Comparison of ENCODE assay signal across 30 mouse cellular contexts in the genomic region with DNA sequence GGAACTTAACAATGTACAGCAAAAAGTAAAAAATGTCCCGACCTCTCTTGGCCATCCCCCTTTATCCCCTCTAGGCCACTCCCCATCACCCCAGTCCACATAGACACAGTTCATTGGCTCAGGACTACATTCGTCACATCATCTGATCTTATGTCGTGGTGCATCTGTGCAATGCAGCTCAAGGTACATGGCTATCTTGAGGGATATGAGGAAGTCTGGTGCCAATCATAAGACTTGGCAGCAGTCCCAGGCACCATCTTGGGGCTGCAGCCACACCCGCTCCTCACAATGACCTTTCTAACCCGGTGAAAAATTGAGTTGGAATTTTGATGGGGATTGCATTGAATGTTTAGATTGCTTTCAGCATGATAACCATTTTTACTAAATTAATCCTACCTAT.
"Had no signal": no experiment of that assay in that cellular context is flagged by ENCODE, and none has a peak within 500 bp of the region (broad histone marks: within the 10 kb centered on the region; RNA-seq: fewer than 3 reads in every experiment).

No protein-coding gene starts in this region.

- H3K9ac ChIP-seq: limb, embryonic 12.5 days; limb, embryonic 13.5 days; limb, embryonic 15.5 days; liver, embryonic 12.5 days; liver, embryonic 13.5 days; liver, embryonic 14.5 days; liver, embryonic 15.5 days; liver, postnatal 0 days; lung, embryonic 14.5 days; lung, embryonic 15.5 days; midbrain, embryonic 12.5 days; midbrain, embryonic 13.5 days; midbrain, embryonic 15.5 days; neural tube, embryonic 12.5 days had no signal

- H3K4me1 ChIP-seq: limb, embryonic 10.5 days; limb, embryonic 12.5 days; limb, embryonic 13.5 days; limb, embryonic 15.5 days; liver, embryonic 12.5 days; liver, embryonic 13.5 days; liver, embryonic 15.5 days; lung, embryonic 15.5 days; megakaryocyte, embryonic 14.5 days; midbrain, embryonic 10.5 days; midbrain, embryonic 12.5 days; midbrain, embryonic 13.5 days; midbrain, embryonic 15.5 days; neural tube, embryonic 12.5 days had no signal

- H3K27me3 ChIP-seq: limb, embryonic 12.5 days; limb, embryonic 13.5 days; limb, embryonic 15.5 days; liver, embryonic 12.5 days; liver, embryonic 13.5 days; liver, embryonic 15.5 days; lung, embryonic 15.5 days; megakaryocyte, embryonic 14.5 days; midbrain, embryonic 12.5 days; midbrain, embryonic 13.5 days; midbrain, embryonic 15.5 days; neural tube, embryonic 12.5 days had no signal

- ATAC-seq: liver, embryonic 12.5 days; liver, postnatal 0 days; lung, postnatal 0 days; midbrain, embryonic 13.5 days; midbrain, embryonic 15.5 days; midbrain, embryonic 16.5 days had no signal

- H3K9me3 ChIP-seq: limb, embryonic 10.5 days; limb, embryonic 12.5 days; limb, embryonic 13.5 days; limb, embryonic 15.5 days; liver, embryonic 12.5 days; liver, embryonic 13.5 days; liver, embryonic 15.5 days; lung, embryonic 15.5 days; megakaryocyte, embryonic 14.5 days; midbrain, embryonic 10.5 days; midbrain, embryonic 12.5 days; midbrain, embryonic 13.5 days; midbrain, embryonic 15.5 days; neural tube, embryonic 12.5 days had no signal

- DNase-seq: left cerebral cortex, postnatal 4 days; liver; liver, embryonic 13.5 days; liver, postnatal 0 days; lung, adult 18-20 months; lung, adult 2 months; lung, embryonic 14.5 days; lung, postnatal 10 days; lung, postnatal 14 days; lung, postnatal 36 days; lung, postnatal 4 days; midbrain, embryonic 14.5 days had no signal

- H3K36me3 ChIP-seq: limb, embryonic 10.5 days; limb, embryonic 12.5 days; limb, embryonic 13.5 days; limb, embryonic 15.5 days; liver, embryonic 12.5 days; liver, embryonic 13.5 days; liver, embryonic 15.5 days; lung, embryonic 15.5 days; midbrain, embryonic 10.5 days; midbrain, embryonic 12.5 days; midbrain, embryonic 13.5 days; midbrain, embryonic 15.5 days; neural tube, embryonic 12.5 days had no signal

- H3K4me3 ChIP-seq: limb, embryonic 10.5 days; limb, embryonic 12.5 days; limb, embryonic 13.5 days; limb, embryonic 15.5 days; liver, embryonic 12.5 days; liver, embryonic 13.5 days; liver, embryonic 15.5 days; lung, embryonic 15.5 days; megakaryocyte, embryonic 14.5 days; midbrain, embryonic 10.5 days; midbrain, embryonic 12.5 days; midbrain, embryonic 13.5 days; midbrain, embryonic 15.5 days; myocyte; neural tube, embryonic 12.5 days had no signal

- H3K27ac ChIP-seq: limb, embryonic 10.5 days; limb, embryonic 12.5 days; limb, embryonic 13.5 days; limb, embryonic 15.5 days; liver, embryonic 12.5 days; liver, embryonic 13.5 days; liver, embryonic 14.5 days; liver, embryonic 15.5 days; lung, embryonic 15.5 days; macrophage; midbrain, embryonic 10.5 days; midbrain, embryonic 12.5 days; midbrain, embryonic 13.5 days; midbrain, embryonic 15.5 days; neural tube, embryonic 12.5 days had no signal
